Mouse (Mus musculus): ENCODE measurements around the gene Ehd1. TPM values are rescaled to one million over a fixed set of nuclear protein-coding genes. Genes with fewer than 3 reads are reported as not detected.
"Not testable (repeated sequence)": the region's sequence is repeated elsewhere in the genome, so short reads cannot be mapped to it uniquely, and the experiment has no call there.

Gene Ehd1
- polyA plus RNA-seq, 1 experiment from 2014 or later = 46.0 TPM

DNA sequence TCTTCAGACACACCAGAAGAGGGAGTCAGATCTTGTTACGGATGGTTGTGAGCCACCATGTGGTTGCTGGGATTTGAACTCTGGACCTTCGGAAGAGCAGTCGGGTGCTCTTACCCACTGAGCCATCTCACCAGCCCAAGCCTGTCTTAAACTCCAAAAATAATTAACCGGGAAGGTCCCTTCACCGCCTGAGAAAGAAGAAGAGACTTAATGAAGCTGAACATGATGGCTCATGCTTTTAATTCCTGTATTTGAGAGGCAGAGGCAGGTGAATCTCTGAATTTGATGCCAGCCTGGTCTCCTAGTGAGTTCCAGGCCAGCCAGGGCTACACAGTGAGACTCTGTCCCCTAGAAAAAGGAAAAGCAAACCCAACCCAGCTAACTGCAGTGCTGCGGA is 14.2 kb downstream of the Ehd1 start:
- peaks cover 43% of the 10 kb centered on the region for H3K36me3 ChIP-seq (ENCODE audit: control insufficient read depth, insufficient read depth, low read length)
- not testable (repeated sequence) for H3K27ac ChIP-seq (ENCODE audit: low read depth, low read length); H3K9ac ChIP-seq (ENCODE audit: low read depth, low read length); H3K4me2 ChIP-seq (replicated peaks; ENCODE audit: low read depth, low read length); H3K27me3 ChIP-seq (ENCODE audit: control insufficient read depth, insufficient read depth, low read length); H3K4me3 ChIP-seq (ENCODE audit: low read length); H3K9me3 ChIP-seq (ENCODE audit: control insufficient read depth, low read length); ATAC-seq (ENCODE audit: low FRiP score, low TSS enrichment); H3K4me1 ChIP-seq (ENCODE audit: control insufficient read depth, insufficient read depth, low read length)
- WGBS = 80% methylated on average over 5 of the region's 6 CpGs

DNA sequence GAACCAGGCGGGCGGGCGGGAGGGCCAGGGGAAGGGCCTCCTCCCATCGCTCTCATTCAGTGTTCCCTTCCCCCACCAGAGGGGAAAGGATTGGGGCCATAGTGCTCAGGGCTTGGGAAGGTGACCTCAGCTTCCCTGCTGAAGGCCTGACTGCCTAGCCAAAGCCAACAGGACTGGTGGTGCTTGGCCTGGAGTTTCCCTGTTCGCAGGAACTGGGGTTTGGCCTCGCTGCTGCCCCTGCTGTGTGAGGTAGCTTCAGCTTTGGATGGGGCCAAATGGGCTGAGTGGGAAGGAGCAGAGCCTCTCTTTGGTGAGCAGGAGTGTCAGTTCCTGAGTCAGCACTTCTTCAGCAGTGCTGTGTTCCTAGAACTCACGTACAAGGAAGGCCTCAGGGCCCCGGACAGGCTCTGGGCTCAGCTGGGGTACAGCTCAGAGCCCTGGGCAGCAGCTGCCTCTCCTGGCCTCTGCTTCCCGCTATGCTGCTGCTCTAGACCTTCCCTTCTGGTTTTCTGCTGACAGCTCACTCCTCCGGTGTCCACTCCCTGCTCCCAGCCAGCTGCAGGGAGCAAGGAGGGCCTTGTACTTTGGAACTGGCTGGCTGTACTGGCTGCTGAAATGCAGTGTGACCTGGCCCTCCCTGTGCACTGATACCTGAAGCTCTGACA is 14.7 kb downstream of the Ehd1 start:
- Histone ChIP-seq H3K27ac (ENCODE audit: low read depth, low read length) (peak overlapping the region; percentile 32), H3K4me2 (replicated peaks; ENCODE audit: low read depth, low read length) (no peak overlapping the region), H3K4me3 (ENCODE audit: low read length) (no peak overlapping the region), H3K36me3 (ENCODE audit: control insufficient read depth, insufficient read depth, low read length) (peaks cover 47% of the 10 kb centered on the region), H3K27me3 (ENCODE audit: control insufficient read depth, insufficient read depth, low read length) (no peaks in the 10 kb centered on the region), H3K9me3 (ENCODE audit: control insufficient read depth, low read length) (no peaks in the 10 kb centered on the region), H3K9ac (ENCODE audit: low read depth, low read length) (no peak overlapping the region), H3K4me1 (ENCODE audit: control insufficient read depth, insufficient read depth, low read length) (0 out of 2 replicates have a peak, but pooled peaks cover 3% of the 10 kb centered on the region)
- peak; percentile 33; the same call in 1 of the 2 replicates for ATAC-seq (ENCODE audit: low FRiP score, low TSS enrichment)
- WGBS = 66% methylated on average over 10 of the region's 10 CpGs

DNA sequence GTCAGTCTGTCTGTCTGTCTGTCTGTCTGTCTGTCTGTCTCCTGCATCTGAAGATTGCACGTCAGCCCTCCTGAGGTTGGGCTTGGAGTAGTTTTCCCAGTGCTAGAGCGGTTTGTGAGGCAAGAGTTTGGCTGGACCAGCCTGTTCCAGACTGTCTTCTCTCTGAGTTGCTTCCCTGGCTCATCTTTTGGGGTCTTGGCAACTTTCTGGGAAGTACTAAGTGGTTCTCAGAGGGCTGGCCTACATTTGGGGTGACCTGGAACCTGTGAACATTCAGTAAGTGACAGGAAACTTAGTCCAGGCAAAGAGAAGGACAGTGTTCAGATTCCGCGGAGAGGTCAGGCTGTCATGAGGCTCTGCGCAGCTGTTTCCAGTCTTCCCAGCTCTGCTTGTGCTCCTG is 15.7 kb downstream of the Ehd1 start:
- Histone ChIP-seq H3K36me3 (ENCODE audit: control insufficient read depth, insufficient read depth, low read length) (peaks cover 51% of the 10 kb centered on the region), H3K9ac (ENCODE audit: low read depth, low read length) (no peak overlapping the region), H3K4me2 (replicated peaks; ENCODE audit: low read depth, low read length) (no peak overlapping the region), H3K4me3 (ENCODE audit: low read length) (no peak overlapping the region), H3K9me3 (ENCODE audit: control insufficient read depth, low read length) (no peaks in the 10 kb centered on the region), H3K4me1 (ENCODE audit: control insufficient read depth, insufficient read depth, low read length) (0 out of 2 replicates have a peak, but pooled peaks cover 3% of the 10 kb centered on the region), H3K27ac (ENCODE audit: low read depth, low read length) (no peak overlapping the region), H3K27me3 (ENCODE audit: control insufficient read depth, insufficient read depth, low read length) (no peaks in the 10 kb centered on the region)
- WGBS = 92% methylated on average over 5 of the region's 5 CpGs
- ATAC-seq (ENCODE audit: low FRiP score, low TSS enrichment) = no peak

DNA sequence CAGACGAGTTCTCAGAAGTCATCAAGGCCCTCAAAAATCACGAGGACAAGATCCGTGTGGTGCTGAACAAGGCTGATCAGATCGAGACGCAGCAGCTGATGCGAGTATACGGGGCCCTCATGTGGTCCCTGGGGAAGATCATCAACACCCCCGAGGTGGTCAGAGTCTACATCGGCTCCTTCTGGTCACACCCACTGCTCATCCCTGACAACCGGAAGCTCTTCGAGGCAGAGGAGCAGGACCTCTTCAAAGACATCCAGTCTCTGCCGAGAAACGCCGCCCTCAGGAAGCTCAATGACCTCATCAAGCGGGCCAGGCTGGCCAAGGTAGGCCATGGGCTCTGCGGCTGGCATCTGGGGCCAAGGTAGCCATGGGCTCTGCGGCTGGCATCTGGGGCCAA is 17.8 kb downstream of the Ehd1 start:
- Histone ChIP-seq H3K4me2 (replicated peaks; ENCODE audit: low read depth, low read length) (no peak overlapping the region), H3K27ac (ENCODE audit: low read depth, low read length) (no peak overlapping the region), H3K9me3 (ENCODE audit: control insufficient read depth, low read length) (no peaks in the 10 kb centered on the region), H3K36me3 (ENCODE audit: control insufficient read depth, insufficient read depth, low read length) (peaks cover 63% of the 10 kb centered on the region), H3K4me1 (ENCODE audit: control insufficient read depth, insufficient read depth, low read length) (0 out of 2 replicates have a peak, but pooled peaks cover 3% of the 10 kb centered on the region), H3K9ac (ENCODE audit: low read depth, low read length) (no peak overlapping the region), H3K4me3 (ENCODE audit: low read length) (no peak overlapping the region), H3K27me3 (ENCODE audit: control insufficient read depth, insufficient read depth, low read length) (no peaks in the 10 kb centered on the region)
- no peak for ATAC-seq (ENCODE audit: low FRiP score, low TSS enrichment)
- 92% methylated on average over 16 of the region's 17 CpGs for WGBS

DNA sequence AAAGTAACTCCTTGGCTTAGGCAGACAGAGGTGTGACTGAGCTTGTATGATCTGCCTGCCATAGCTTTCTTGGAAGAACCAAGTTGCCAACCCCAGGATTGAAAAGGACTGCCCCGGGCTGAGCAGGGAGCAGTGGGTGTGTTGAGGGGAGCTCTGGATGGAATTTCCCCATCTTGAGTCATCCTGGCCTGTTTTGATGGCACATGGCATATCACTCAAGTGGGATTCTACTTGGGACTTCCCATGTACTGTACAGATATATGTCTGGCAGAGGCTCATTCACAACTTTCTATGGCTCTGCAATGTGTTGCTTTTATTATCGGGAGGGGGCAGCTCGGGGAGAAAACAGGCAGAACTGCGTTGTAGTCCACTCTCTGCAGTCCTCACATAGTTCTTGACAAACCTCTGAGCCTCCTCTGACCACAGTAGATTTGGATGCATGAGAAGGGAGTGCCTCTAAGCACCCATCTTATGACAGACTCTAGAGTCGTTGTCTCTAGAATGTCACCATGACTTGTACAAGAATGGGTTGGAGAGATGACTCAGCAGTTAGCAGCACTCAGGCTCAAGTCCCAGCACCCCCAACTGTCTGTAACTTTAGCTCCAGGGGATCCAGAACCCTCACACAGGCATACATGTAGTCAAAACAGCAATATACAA is 20.2 kb downstream of the Ehd1 start:
- Histone ChIP-seq H3K4me2 (replicated peaks; ENCODE audit: low read depth, low read length) (no peak overlapping the region), H3K4me3 (ENCODE audit: low read length) (no peak overlapping the region), H3K36me3 (ENCODE audit: control insufficient read depth, insufficient read depth, low read length) (peaks cover 63% of the 10 kb centered on the region), H3K9ac (ENCODE audit: low read depth, low read length) (no peak overlapping the region), H3K9me3 (ENCODE audit: control insufficient read depth, low read length) (no peaks in the 10 kb centered on the region), H3K4me1 (ENCODE audit: control insufficient read depth, insufficient read depth, low read length) (no peaks in the 10 kb centered on the region), H3K27me3 (ENCODE audit: control insufficient read depth, insufficient read depth, low read length) (no peaks in the 10 kb centered on the region), H3K27ac (ENCODE audit: low read depth, low read length) (no peak overlapping the region)
- no peak for ATAC-seq (ENCODE audit: low FRiP score, low TSS enrichment)
- WGBS = 87% methylated on average over 5 of the region's 5 CpGs

DNA sequence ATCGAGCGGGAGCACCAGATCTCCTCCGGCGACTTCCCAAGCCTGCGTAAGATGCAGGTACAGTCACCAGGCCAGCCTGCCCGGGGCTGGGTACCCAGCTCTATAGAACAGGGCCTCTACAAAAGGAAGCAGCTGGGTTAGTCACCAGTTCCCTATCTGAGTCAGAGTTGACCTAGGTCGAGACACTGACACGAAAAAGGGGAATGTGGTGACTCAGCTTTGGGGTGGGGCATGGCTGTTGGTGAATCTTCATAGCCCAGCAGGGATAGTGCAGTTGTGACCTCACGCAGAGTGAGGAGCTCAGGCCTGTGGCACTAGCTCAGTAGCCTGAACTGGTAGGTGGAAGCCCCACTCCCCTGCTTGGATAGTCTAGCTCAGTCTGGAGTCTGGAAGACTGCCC is 21.1 kb downstream of the Ehd1 start:
- H3K27me3 ChIP-seq (ENCODE audit: control insufficient read depth, insufficient read depth, low read length) = no peaks in the 10 kb centered on the region
- H3K4me2 ChIP-seq (replicated peaks; ENCODE audit: low read depth, low read length) = no peak overlapping the region
- H3K9me3 ChIP-seq (ENCODE audit: control insufficient read depth, low read length) = no peaks in the 10 kb centered on the region
- no peaks in the 10 kb centered on the region for H3K4me1 ChIP-seq (ENCODE audit: control insufficient read depth, insufficient read depth, low read length)
- WGBS = 91% methylated on average over 9 of the region's 9 CpGs
- ATAC-seq (ENCODE audit: low FRiP score, low TSS enrichment) = no peak
- no peak overlapping the region for H3K9ac ChIP-seq (ENCODE audit: low read depth, low read length)
- H3K36me3 ChIP-seq (ENCODE audit: control insufficient read depth, insufficient read depth, low read length) = peaks cover 58% of the 10 kb centered on the region
- H3K4me3 ChIP-seq (ENCODE audit: low read length) = no peak overlapping the region
- no peak overlapping the region for H3K27ac ChIP-seq (ENCODE audit: low read depth, low read length)

DNA sequence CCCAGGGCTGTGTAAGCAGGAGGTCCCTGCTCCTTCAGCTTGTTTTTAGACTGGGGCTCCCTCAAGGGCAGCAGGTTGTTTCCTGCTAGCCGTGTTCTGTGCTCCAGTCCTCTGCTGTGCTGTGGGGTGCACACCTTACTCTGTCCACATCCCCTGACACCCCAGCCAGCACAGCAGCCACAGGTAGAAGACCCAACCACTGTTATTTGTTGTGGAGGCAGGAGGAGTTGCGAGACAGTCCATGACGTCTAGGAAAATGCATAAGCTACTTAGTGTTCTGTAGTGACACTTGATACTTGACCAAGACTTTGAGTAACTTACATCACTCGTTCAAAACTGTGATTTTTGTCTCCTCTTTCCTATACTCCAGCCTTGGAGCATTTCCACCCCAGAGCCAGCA is 22.5 kb downstream of the Ehd1 start:
- Histone ChIP-seq H3K9me3 (ENCODE audit: control insufficient read depth, low read length) (no peaks in the 10 kb centered on the region), H3K9ac (ENCODE audit: low read depth, low read length) (no peak overlapping the region), H3K4me2 (replicated peaks; ENCODE audit: low read depth, low read length) (no peak overlapping the region), H3K27ac (ENCODE audit: low read depth, low read length) (no peak overlapping the region), H3K4me1 (ENCODE audit: control insufficient read depth, insufficient read depth, low read length) (no peaks in the 10 kb centered on the region), H3K36me3 (ENCODE audit: control insufficient read depth, insufficient read depth, low read length) (peaks cover 58% of the 10 kb centered on the region), H3K27me3 (ENCODE audit: control insufficient read depth, insufficient read depth, low read length) (no peaks in the 10 kb centered on the region), H3K4me3 (ENCODE audit: low read length) (no peak overlapping the region)
- 66% methylated on average over 4 of the region's 4 CpGs for WGBS
- no peak for ATAC-seq (ENCODE audit: low FRiP score, low TSS enrichment)

DNA sequence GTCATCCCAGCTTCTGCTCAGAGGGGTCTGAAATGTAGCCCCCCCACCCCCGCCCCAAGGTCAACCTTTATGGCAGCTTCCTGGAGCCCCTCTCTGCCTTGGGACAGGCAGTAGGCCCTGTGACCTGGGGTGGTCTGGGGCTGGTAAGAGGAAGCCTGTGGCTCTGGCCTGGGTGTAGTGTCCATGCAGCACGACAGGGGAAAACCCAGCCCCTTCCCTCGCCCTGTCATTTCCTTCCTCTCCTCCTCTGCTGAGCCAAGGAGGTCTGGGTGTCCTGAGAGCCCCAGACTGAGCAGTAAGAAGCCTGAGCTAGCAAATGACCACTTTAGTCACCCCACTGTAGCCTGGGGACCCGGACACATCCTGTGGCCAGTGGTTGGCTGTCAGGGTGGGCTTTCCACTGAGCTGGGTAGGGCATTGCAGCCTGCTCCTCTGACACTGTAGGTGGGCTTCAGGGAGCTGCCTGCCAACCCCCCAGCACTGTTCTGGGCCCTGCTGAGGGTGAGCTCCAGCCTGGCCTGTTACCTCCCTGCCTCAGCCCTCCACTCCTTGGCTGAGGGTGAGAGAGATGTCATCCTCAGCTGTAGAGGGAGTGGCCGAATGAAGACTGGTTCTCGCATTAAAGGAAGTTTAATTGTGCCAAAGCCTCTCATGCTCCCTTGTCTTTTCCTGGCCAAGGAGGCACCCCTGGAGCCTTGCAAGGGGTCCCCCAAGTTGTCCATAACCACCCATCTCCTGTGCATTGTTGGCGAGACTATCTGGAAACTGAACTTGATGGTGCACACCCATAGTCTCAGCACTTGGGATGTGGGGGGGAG is 23.1 kb downstream of the Ehd1 start:
- Histone ChIP-seq H3K4me1 (ENCODE audit: control insufficient read depth, insufficient read depth, low read length) (no peaks in the 10 kb centered on the region), H3K36me3 (ENCODE audit: control insufficient read depth, insufficient read depth, low read length) (peaks cover 52% of the 10 kb centered on the region), H3K9me3 (ENCODE audit: control insufficient read depth, low read length) (no peaks in the 10 kb centered on the region), H3K4me3 (ENCODE audit: low read length) (no peak overlapping the region), H3K9ac (ENCODE audit: low read depth, low read length) (no peak overlapping the region), H3K4me2 (replicated peaks; ENCODE audit: low read depth, low read length) (no peak overlapping the region), H3K27ac (ENCODE audit: low read depth, low read length) (peak overlapping the region; percentile 24; the same call in 1 of the 2 replicates), H3K27me3 (ENCODE audit: control insufficient read depth, insufficient read depth, low read length) (no peaks in the 10 kb centered on the region)
- ATAC-seq (ENCODE audit: low FRiP score, low TSS enrichment) = no peak
- 86% methylated on average over 7 of the region's 7 CpGs for WGBS

DNA sequence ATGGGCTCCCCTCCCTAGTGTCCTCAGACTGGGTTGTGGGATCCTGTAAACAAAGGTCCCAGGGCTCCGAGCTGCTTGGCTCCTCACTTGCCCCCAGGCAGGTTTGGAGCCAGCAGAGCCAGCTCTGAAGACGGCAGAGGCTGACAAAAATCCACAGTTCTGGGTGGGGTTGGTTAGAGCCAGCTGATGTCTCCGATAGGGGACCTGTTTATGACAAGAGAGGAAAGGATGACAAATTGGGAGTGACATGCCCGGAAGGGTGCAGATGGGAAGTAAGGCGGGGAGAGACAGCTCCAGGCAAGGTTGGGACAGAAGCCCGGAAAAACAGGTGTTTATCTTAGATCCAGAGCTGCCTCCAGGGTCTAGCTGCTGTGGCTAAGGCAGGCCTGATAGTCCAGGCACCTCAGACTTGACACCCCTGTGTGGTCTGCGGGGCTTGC is 23.9 kb downstream of the Ehd1 start:
- H3K4me2 ChIP-seq (replicated peaks; ENCODE audit: low read depth, low read length) = no peak overlapping the region
- H3K27me3 ChIP-seq (ENCODE audit: control insufficient read depth, insufficient read depth, low read length) = no peaks in the 10 kb centered on the region
- no peak for ATAC-seq (ENCODE audit: low FRiP score, low TSS enrichment)
- no peak overlapping the region for H3K9ac ChIP-seq (ENCODE audit: low read depth, low read length)
- 76% methylated on average over 7 of the region's 7 CpGs for WGBS
- no peak overlapping the region for H3K27ac ChIP-seq (ENCODE audit: low read depth, low read length)
- H3K4me3 ChIP-seq (ENCODE audit: low read length) = no peak overlapping the region
- H3K9me3 ChIP-seq (ENCODE audit: control insufficient read depth, low read length) = no peaks in the 10 kb centered on the region
- H3K4me1 ChIP-seq (ENCODE audit: control insufficient read depth, insufficient read depth, low read length) = no peaks in the 10 kb centered on the region
- peaks cover 44% of the 10 kb centered on the region for H3K36me3 ChIP-seq (ENCODE audit: control insufficient read depth, insufficient read depth, low read length)
